Mouse (Mus musculus): ENCODE data around the gene Taldo1.

GRCm38 (mm10) chr7:141437178-141438120, 45.5 kb downstream of the Taldo1 start, which contains the start of gene Slc25a22:
- no peak for TF ChIP-seq MYOD1 (IDR thresholded peaks at IDR 0.05; ENCODE audit: control insufficient read depth, insufficient read length, low read depth)
- TF ChIP-seq CTCF (IDR thresholded peaks at IDR 0.05; ENCODE audit: control insufficient read depth, insufficient read depth, insufficient read length) = peak; percentile 70
- no peak for TF ChIP-seq MYOG (IDR thresholded peaks at IDR 0.05; ENCODE audit: control insufficient read depth, extremely low read depth, insufficient read length)
- peak; percentile 53 for TF ChIP-seq MAX (IDR thresholded peaks at IDR 0.05)
- TF ChIP-seq FOSL1 (IDR thresholded peaks at IDR 0.05; ENCODE audit: insufficient read depth, low read length, poor library complexity, severe bottlenecking) = no peak
- no peak for TF ChIP-seq USF1 (IDR thresholded peaks at IDR 0.05; ENCODE audit: low read depth)
- TF ChIP-seq CEBPB (IDR thresholded peaks at IDR 0.05; ENCODE audit: low read depth) = no peak
